Mouse (Mus musculus) forebrain, postnatal 0 days (tissue): ENCODE measurements around the gene Slc35f4. TPM values are rescaled to one million over a fixed set of nuclear protein-coding genes. Genes with fewer than 3 reads are reported as not detected.
A peak's percentile ranks its signal among the peaks of the same experiment; 100 is the strongest.

ENCODE experiments used
- ATAC-seq: fragments of 200-750 bp; cut with Nextera tagmentation; 2 replicates; pipeline ENCODE4 v1.8.0; 2017; ENCODE audit warnings: mild to moderate bottlenecking, moderate library complexity
- DNase-seq: peaks from one replicate; pipeline ENCODE4 v3.0.0-alpha.2; 2015
- H3K27ac ChIP-seq: fragments of 300-500 bp; sonication (generic); 2 replicates; pipeline ENCODE4 v1.5.1; 2014; ENCODE audit warnings: low read depth, mild to moderate bottlenecking, antibody characterized with exemption, low read length, moderate library complexity, mixed read lengths
- H3K27me3 ChIP-seq: fragments of 300-500 bp; sonication (generic); 2 replicates; pipeline ENCODE4 v1.6.1; 2014; ENCODE audit warnings: mild to moderate bottlenecking, low read length, mixed read lengths; ENCODE audit not compliant: insufficient read depth
- H3K36me3 ChIP-seq: fragments of 300-500 bp; sonication (generic); 2 replicates; pipeline ENCODE4 v1.6.1; 2014; ENCODE audit warnings: mild to moderate bottlenecking, moderate library complexity; ENCODE audit not compliant: insufficient read depth
- H3K4me1 ChIP-seq: fragments of 300-500 bp; sonication (generic); 2 replicates; pipeline ENCODE4 v1.6.1; 2014; ENCODE audit warnings: antibody characterized with exemption; ENCODE audit not compliant: insufficient read depth
- H3K4me2 ChIP-seq: fragments of 300-500 bp; sonication (generic); 2 replicates; pipeline ENCODE4 v1.6.1; 2014; ENCODE audit warnings: low read depth, mild to moderate bottlenecking, moderate library complexity
- H3K4me3 ChIP-seq: fragments of 300-500 bp; sonication (generic); 2 replicates; pipeline ENCODE4 v1.5.1; 2014; ENCODE audit warnings: low read depth, low read length, mixed read lengths
- H3K9ac ChIP-seq: fragments of 300-500 bp; sonication (generic); 2 replicates; pipeline ENCODE4 v1.6.1; 2014; ENCODE audit warnings: mild to moderate bottlenecking
- H3K9me3 ChIP-seq: fragments of 300-500 bp; sonication (generic); 2 replicates; pipeline ENCODE4 v1.6.1; 2016; ENCODE audit warnings: low read length
- CTCF ChIP-seq: sonication (generic); IDR thresholded peaks from 2 replicates; pipeline ENCODE4 v1.5.1; 2016; ENCODE audit warnings: antibody characterized with exemption, control low read depth, low read depth
- WGBS: fragments of 180-500 bp; shearing (Covaris S2); extraction: QIAGEN DNeasy Blood & Tissue Kit; methylation state at CpG from one replicate; pipeline ENCODE4 v1.1.7; 2014; 5-methylcytosine and 5-hydroxymethylcytosine counted together
- polyA plus RNA-seq: library from polyadenylated mRNA; unstranded; fragments of >200 nt; fragmentation: Nextera tagmentation; extraction: Ambion mirVana; gene quantifications from 2 replicates; pipeline ENCODE4 v1.2.1, GENCODE M21; 2015
- total RNA-seq: library from RNA; depleted of rRNA; stranded (reverse); fragments of >200 nt; gene quantifications from 2 replicates; pipeline ENCODE4 v1.2.3, GENCODE M21; 2014

Slc35f4 gene
- total and polyA plus RNA-seq, 2 experiments from 2014 or later = 14.9 to 16.1 TPM

DNA sequence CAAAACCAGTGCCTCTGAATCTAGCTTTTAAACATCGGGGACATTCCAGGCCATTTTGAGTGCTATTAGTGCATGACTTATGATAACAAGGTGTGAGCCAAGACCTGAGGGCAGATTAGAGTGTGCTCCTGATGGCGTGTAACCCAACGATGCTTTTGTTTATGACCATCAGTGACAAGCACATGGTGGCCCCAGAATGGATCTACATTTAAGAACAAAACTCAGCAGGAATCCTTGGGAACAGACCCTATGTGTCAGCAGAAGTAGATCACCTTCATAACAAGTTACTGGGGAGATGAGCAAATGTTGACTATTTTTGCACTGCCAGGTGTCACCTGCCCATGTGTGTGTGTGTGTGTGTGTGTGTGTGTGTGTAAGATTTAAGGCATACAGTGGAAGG is 218.0 kb downstream of the Slc35f4 start:
- Histone ChIP-seq H3K9me3 (no peaks in the 10 kb centered on the region), H3K9ac (no peak overlapping the region), H3K4me1 (no peaks in the 10 kb centered on the region; the same call in 1 of the 2 replicates), H3K4me3 (no peak overlapping the region), H3K4me2 (no peak overlapping the region), H3K27me3 (no peaks in the 10 kb centered on the region), H3K27ac (no peak overlapping the region), H3K36me3 (no peaks in the 10 kb centered on the region)
- 87% methylated on average over 3 of the region's 3 CpGs for WGBS
- ATAC-seq (no peak), DNase-seq (no peak)
- TF ChIP-seq CTCF = no peak

- ATAC-seq = no peak
- 90% methylated on average over 9 of the region's 9 CpGs for WGBS
- H3K27me3 ChIP-seq = no peaks in the 10 kb centered on the region
Observed at GRCm38 (mm10) chr14:49305534-49306409, 220.1 kb downstream of the Slc35f4 start.

DNA sequence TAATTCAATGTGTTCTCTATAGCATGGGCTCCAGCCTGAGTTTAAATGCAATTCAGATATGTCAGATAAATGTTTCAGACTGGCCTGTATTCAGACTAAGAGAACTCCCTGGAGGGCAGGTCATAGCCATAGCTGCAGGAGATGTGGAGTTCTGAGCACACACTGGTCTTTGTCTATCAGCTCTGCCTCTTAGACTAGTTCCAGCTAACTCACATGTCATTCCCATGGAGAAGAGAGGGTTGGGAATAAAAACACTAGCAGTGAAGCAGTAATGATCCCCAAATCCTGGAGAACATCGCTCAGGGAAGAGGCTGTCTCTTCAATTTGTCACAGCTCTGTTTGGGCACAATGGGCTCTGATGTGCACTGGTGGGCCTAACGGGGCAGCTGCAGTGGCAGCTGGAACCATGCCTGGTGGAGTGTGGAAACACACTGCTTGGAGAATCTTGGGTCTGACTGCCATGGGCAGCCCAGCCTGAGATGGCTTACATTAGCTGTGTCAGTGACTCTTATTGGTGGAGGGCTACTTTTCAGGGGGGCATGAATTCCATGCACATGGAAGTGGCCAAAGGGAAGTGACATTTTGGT is 223.5 kb downstream of the Slc35f4 start:
- DNase-seq (no peak), ATAC-seq (no peak)
- 48% methylated on average over 2 of the region's 2 CpGs for WGBS
- H3K4me1 ChIP-seq = no peaks in the 10 kb centered on the region
- TF ChIP-seq CTCF = no peak
- no peak overlapping the region for H3K4me2 ChIP-seq
- H3K27ac ChIP-seq = no peak overlapping the region
- H3K4me3 ChIP-seq = no peak overlapping the region
- H3K9me3 ChIP-seq = no peaks in the 10 kb centered on the region
- no peaks in the 10 kb centered on the region for H3K27me3 ChIP-seq
- no peaks in the 10 kb centered on the region for H3K36me3 ChIP-seq
- no peak overlapping the region for H3K9ac ChIP-seq

More at GRCm38 (mm10) chr14:49305534-49306409, 220.1 kb downstream of the Slc35f4 start:
- no peak overlapping the region for H3K9ac ChIP-seq
- H3K27ac ChIP-seq = no peak overlapping the region
- no peaks in the 10 kb centered on the region for H3K9me3 ChIP-seq
- no peak overlapping the region for H3K4me3 ChIP-seq
- no peaks in the 10 kb centered on the region; the same call in 1 of the 2 replicates for H3K4me1 ChIP-seq
- H3K36me3 ChIP-seq = no peaks in the 10 kb centered on the region
- no peak overlapping the region for H3K4me2 ChIP-seq
- TF ChIP-seq CTCF = no peak
- no peak for DNase-seq

DNA sequence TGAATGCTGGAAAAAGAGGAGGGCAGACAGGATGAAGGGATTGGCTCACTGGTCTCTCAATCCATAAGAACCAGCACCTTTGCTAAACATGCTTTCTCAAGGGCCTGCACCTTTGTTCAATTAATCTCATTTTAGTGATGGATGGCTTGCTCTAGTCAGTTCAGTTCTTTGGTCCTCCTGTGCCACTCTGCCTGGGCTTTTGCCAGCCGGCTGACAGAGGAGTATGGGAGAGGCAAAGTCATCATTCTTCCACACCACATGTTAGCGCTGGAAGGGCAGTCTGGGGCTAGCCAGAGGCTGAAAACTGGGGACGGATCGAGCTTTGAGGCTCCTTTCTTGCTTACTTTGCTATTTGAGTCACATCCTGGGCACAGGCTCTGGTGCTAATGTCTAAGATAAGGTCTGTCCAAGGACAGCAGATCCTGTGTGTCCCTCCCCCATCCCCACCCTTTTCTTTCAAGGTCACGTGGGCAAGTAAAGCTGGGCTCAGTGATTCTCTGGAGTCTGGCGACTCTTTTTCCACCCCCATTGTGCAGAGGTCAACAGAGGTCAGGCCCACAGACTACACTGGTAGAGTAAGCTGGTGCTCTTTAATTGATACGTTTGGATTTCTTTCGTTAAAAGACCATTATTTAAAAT is 224.7 kb downstream of the Slc35f4 start:
- Histone ChIP-seq H3K9me3 (no peaks in the 10 kb centered on the region), H3K4me2 (no peak overlapping the region), H3K4me1 (no peaks in the 10 kb centered on the region), H3K27me3 (no peaks in the 10 kb centered on the region), H3K27ac (no peak overlapping the region), H3K4me3 (no peak overlapping the region), H3K9ac (no peak overlapping the region), H3K36me3 (no peaks in the 10 kb centered on the region)
- no peak for ATAC-seq
- DNase-seq = no peak
- WGBS = 40% methylated on average over 8 of the region's 8 CpGs
- TF ChIP-seq CTCF = no peak

- H3K4me3 ChIP-seq = no peak overlapping the region
- ATAC-seq = no peak
- no peaks in the 10 kb centered on the region for H3K27me3 ChIP-seq
- no peak overlapping the region for H3K27ac ChIP-seq
- H3K36me3 ChIP-seq = no peaks in the 10 kb centered on the region
- no peak overlapping the region for H3K9ac ChIP-seq
- no peaks in the 10 kb centered on the region for H3K9me3 ChIP-seq
- H3K4me1 ChIP-seq = no peaks in the 10 kb centered on the region
- no peak overlapping the region for H3K4me2 ChIP-seq
- TF ChIP-seq CTCF = no peak
- no peak for DNase-seq
- 57% methylated on average over 8 of the region's 8 CpGs for WGBS
Observed at GRCm38 (mm10) chr14:49300326-49300725, 225.5 kb downstream of the Slc35f4 start.

GRCm38 (mm10) chr14:49293802-49294449 is 231.9 kb downstream of the Slc35f4 start:
- Histone ChIP-seq H3K9ac (no peak overlapping the region), H3K4me1 (0 out of 2 replicates have a peak, but pooled peaks cover 6% of the 10 kb centered on the region), H3K27ac (no peak overlapping the region), H3K4me3 (no peak overlapping the region), H3K9me3 (no peaks in the 10 kb centered on the region), H3K36me3 (no peaks in the 10 kb centered on the region), H3K4me2 (no peak overlapping the region), H3K27me3 (no peaks in the 10 kb centered on the region)
- no peak for TF ChIP-seq CTCF
- 12% methylated on average over 4 of the region's 4 CpGs for WGBS
- ATAC-seq (peak; percentile 36; the same call in 1 of the 2 replicates), DNase-seq (peak; percentile 37)
